In genomic region chr11:116813610-116814009, GRCm38 (mm10) we compare ENCODE assay signal across 13 mouse cellular contexts. TPM values are rescaled to one million over a fixed set of nuclear protein-coding genes. Genes with fewer than 3 reads are reported as not detected.
DNase-seq lines count a peak whose midpoint lies in the region; ATAC-seq lines count a peak whose summit lies in the region.
"Had no signal": no experiment of that assay in that cellular context is flagged by ENCODE, and none has a peak within 500 bp of the region (broad histone marks: within the 10 kb centered on the region; RNA-seq: fewer than 3 reads in every experiment).

No protein-coding gene starts in this region.

- DNase-seq in heart, adult 8-10 months (ENCODE audit: low spot score): no peak
- no peak for DNase-seq in embryonic facial prominence, embryonic 10.5 days (ENCODE audit: low spot score)
- DNase-seq in hindbrain, embryonic 10.5 days (ENCODE audit: low spot score): no peak
- DNase-seq in midbrain, embryonic 11.5 days (ENCODE audit: low spot score, missing footprints): peak; percentile 88
- no peak for DNase-seq in embryo, embryonic 10 days (ENCODE audit: low spot score)
- DNase-seq in urinary bladder, adult 18-20 months (ENCODE audit: low spot score in 2 of 2): no peak
- DNase-seq in cerebellum, adult 11 months: no peak
- DNase-seq: layer of hippocampus, adult 9-11 months; thymus, postnatal 25 days had no signal

- H3K9me3 ChIP-seq in heart, embryonic 15.5 days (replicated peaks): no peaks in the 10 kb centered on the region
- H3K9me3 ChIP-seq in embryonic facial prominence, embryonic 10.5 days: no peaks in the 10 kb centered on the region
- H3K9me3 ChIP-seq in hindbrain, embryonic 10.5 days: no peaks in the 10 kb centered on the region
- no peaks in the 10 kb centered on the region for H3K9me3 ChIP-seq in midbrain, embryonic 11.5 days (ENCODE audit: control insufficient read depth, low read length)
- H3K9me3 ChIP-seq: G1E had no signal

- H3K4me1 ChIP-seq in heart, embryonic 15.5 days (replicated peaks): peaks cover 57% of the 10 kb centered on the region
- H3K4me1 ChIP-seq in embryonic facial prominence, embryonic 10.5 days: peaks cover 77% of the 10 kb centered on the region
- H3K4me1 ChIP-seq in hindbrain, embryonic 10.5 days (replicated peaks): peaks cover 90% of the 10 kb centered on the region
- H3K4me1 ChIP-seq in midbrain, embryonic 11.5 days (ENCODE audit: control insufficient read depth, insufficient read depth, low read length): peaks cover 56% of the 10 kb centered on the region

- H3K9ac ChIP-seq in heart, embryonic 15.5 days: no peak overlapping the region
- peak overlapping the region; percentile 7; the same call in 1 of the 2 replicates for H3K9ac ChIP-seq in midbrain, embryonic 11.5 days (ENCODE audit: low read length)

- no peaks in the 10 kb centered on the region for H3K36me3 ChIP-seq in heart, embryonic 15.5 days
- H3K36me3 ChIP-seq in embryonic facial prominence, embryonic 10.5 days (replicated peaks): no peaks in the 10 kb centered on the region
- H3K36me3 ChIP-seq in hindbrain, embryonic 10.5 days: 0 out of 2 replicates have a peak, but pooled peaks cover 2% of the 10 kb centered on the region
- H3K36me3 ChIP-seq in midbrain, embryonic 11.5 days (ENCODE audit: control insufficient read depth, insufficient read depth, low read length): no peaks in the 10 kb centered on the region
- H3K36me3 ChIP-seq: G1E had no signal

- no peak for ATAC-seq in heart, embryonic 15.5 days (replicated peaks; ENCODE audit: insufficient number of reproducible peaks, insufficient read depth, low FRiP score, low read depth)
- ATAC-seq in midbrain, embryonic 11.5 days (ENCODE audit: low FRiP score): no peak

- peak overlapping the region; percentile 86 for H3K27ac ChIP-seq in heart, embryonic 15.5 days
- H3K27ac ChIP-seq in embryonic facial prominence, embryonic 10.5 days (replicated peaks): peak overlapping the region; percentile 83
- peak overlapping the region; percentile 93 for H3K27ac ChIP-seq in hindbrain, embryonic 10.5 days
- H3K27ac ChIP-seq in midbrain, embryonic 11.5 days (ENCODE audit: low read depth, low read length): peak overlapping the region; percentile 94

- H3K27me3 ChIP-seq in heart, embryonic 15.5 days: no peaks in the 10 kb centered on the region
- peaks cover 24% of the 10 kb centered on the region; the same call in 1 of the 2 replicates for H3K27me3 ChIP-seq in embryonic facial prominence, embryonic 10.5 days (replicated peaks; ENCODE audit: low read depth, poor library complexity, severe bottlenecking)
- H3K27me3 ChIP-seq in hindbrain, embryonic 10.5 days (ENCODE audit: insufficient read depth, poor library complexity, severe bottlenecking): peaks cover 14% of the 10 kb centered on the region
- no peaks in the 10 kb centered on the region for H3K27me3 ChIP-seq in midbrain, embryonic 11.5 days (ENCODE audit: control insufficient read depth, insufficient read depth, low read length)

- H3K4me3 ChIP-seq in heart, embryonic 15.5 days: no peak overlapping the region
- H3K4me3 ChIP-seq in embryonic facial prominence, embryonic 10.5 days: peak overlapping the region; percentile 37
- peak overlapping the region; percentile 48 for H3K4me3 ChIP-seq in hindbrain, embryonic 10.5 days
- H3K4me3 ChIP-seq in midbrain, embryonic 11.5 days (ENCODE audit: low read depth, low read length): no peak overlapping the region

- WGBS in heart, embryonic 15.5 days: 78% methylated on average over 13 of the region's 13 CpGs
- WGBS in embryonic facial prominence, embryonic 10.5 days: 75% methylated on average over 13 of the region's 13 CpGs
- WGBS in hindbrain, embryonic 10.5 days: 74% methylated on average over 13 of the region's 13 CpGs
- 69% methylated on average over 13 of the region's 13 CpGs for WGBS in midbrain, embryonic 11.5 days

- H3K4me2 ChIP-seq in heart, embryonic 15.5 days: no peak overlapping the region
- 0 out of 2 replicates have a peak overlapping the region, but pooled peaks have one; percentile 19 for H3K4me2 ChIP-seq in midbrain, embryonic 11.5 days

RNA-seq across cellular contexts. Expression of gene Mxra7, which starts 14.2 kb away (rescaled TPM):
- polyA plus RNA-seq in heart, embryonic 15.5 days (2015; fragmentation: Nextera tagmentation; extraction: Ambion mirVana): 18.8 and 19.8 TPM in 2 replicates
- 10 to 100 TPM; 14.2 to 20.8 (median 18.2) TPM for total RNA-seq in heart, adult 8-10 months (2022)
- polyA plus RNA-seq in embryonic facial prominence, embryonic 10.5 days (2016; fragmentation: Nextera tagmentation; extraction: Ambion mirVana): 18.1 and 23.2 TPM in 2 replicates
- 30.6 and 71.7 TPM in 2 replicates for polyA plus RNA-seq in hindbrain, embryonic 10.5 days (2016; fragmentation: Nextera tagmentation; extraction: Ambion mirVana)
- polyA plus RNA-seq in midbrain, embryonic 11.5 days (2014; fragmentation: Nextera tagmentation; extraction: Ambion mirVana): 27.4 and 31.6 TPM in 2 replicates
- total RNA-seq: G1E; neutrophil, adult 5-6 weeks had no signal
- polyA plus RNA-seq: G1E had no signal

RNA-seq across cellular contexts. Expression of gene Mettl23, which starts 29.5 kb away (rescaled TPM):
- 63.0 and 63.4 TPM in 2 replicates for polyA plus RNA-seq in heart, embryonic 15.5 days (2015; fragmentation: Nextera tagmentation; extraction: Ambion mirVana)
- 10 to 100 TPM; 36.9 to 38.6 (median 38.1) TPM for total RNA-seq in heart, adult 8-10 months (2022)
- polyA plus RNA-seq in embryonic facial prominence, embryonic 10.5 days (2016; fragmentation: Nextera tagmentation; extraction: Ambion mirVana): 56.9 and 58.1 TPM in 2 replicates
- 61.4 and 62.3 TPM in 2 replicates for polyA plus RNA-seq in hindbrain, embryonic 10.5 days (2016; fragmentation: Nextera tagmentation; extraction: Ambion mirVana)
- 72.5 and 76.2 TPM in 2 replicates for polyA plus RNA-seq in midbrain, embryonic 11.5 days (2014; fragmentation: Nextera tagmentation; extraction: Ambion mirVana)

RNA-seq across cellular contexts. Expression of gene Jmjd6, which starts 29.6 kb away (rescaled TPM):
- polyA plus RNA-seq in heart, embryonic 15.5 days (2015; fragmentation: Nextera tagmentation; extraction: Ambion mirVana): 66.5 and 67.4 TPM in 2 replicates
- 10 to 100 TPM; 28.5 to 39.4 (median 35.9) TPM for total RNA-seq in heart, adult 8-10 months (2022)
- 88.3 and 97.5 TPM in 2 replicates for polyA plus RNA-seq in embryonic facial prominence, embryonic 10.5 days (2016; fragmentation: Nextera tagmentation; extraction: Ambion mirVana)
- 93.4 and 96.9 TPM in 2 replicates for polyA plus RNA-seq in hindbrain, embryonic 10.5 days (2016; fragmentation: Nextera tagmentation; extraction: Ambion mirVana)
- 86.9 and 89.9 TPM in 2 replicates for polyA plus RNA-seq in midbrain, embryonic 11.5 days (2014; fragmentation: Nextera tagmentation; extraction: Ambion mirVana)

RNA-seq across cellular contexts. Expression of gene St6galnac1, which starts 38.3 kb away (rescaled TPM):
- not detected in 2 replicates for polyA plus RNA-seq in heart, embryonic 15.5 days (2015; fragmentation: Nextera tagmentation; extraction: Ambion mirVana)
- not detected for total RNA-seq in heart, adult 8-10 months (2022)
- not detected in 2 replicates for polyA plus RNA-seq in embryonic facial prominence, embryonic 10.5 days (2016; fragmentation: Nextera tagmentation; extraction: Ambion mirVana)
- polyA plus RNA-seq in hindbrain, embryonic 10.5 days (2016; fragmentation: Nextera tagmentation; extraction: Ambion mirVana): not detected in 2 replicates
- polyA plus RNA-seq in midbrain, embryonic 11.5 days (2014; fragmentation: Nextera tagmentation; extraction: Ambion mirVana): not detected in 2 replicates
- polyA plus RNA-seq: brain, embryonic 14.5 days; G1E had no signal

RNA-seq across cellular contexts. Expression of gene Mfsd11, which starts 38.6 kb away (rescaled TPM):
- 31.8 and 38.6 TPM in 2 replicates for polyA plus RNA-seq in heart, embryonic 15.5 days (2015; fragmentation: Nextera tagmentation; extraction: Ambion mirVana)
- total RNA-seq in heart, adult 8-10 months (2022): 10 to 100 TPM; 27.3 to 33.6 (median 29.7) TPM
- polyA plus RNA-seq in embryonic facial prominence, embryonic 10.5 days (2016; fragmentation: Nextera tagmentation; extraction: Ambion mirVana): 23.8 and 26.8 TPM in 2 replicates
- polyA plus RNA-seq in hindbrain, embryonic 10.5 days (2016; fragmentation: Nextera tagmentation; extraction: Ambion mirVana): 25.6 and 27.5 TPM in 2 replicates
- polyA plus RNA-seq in midbrain, embryonic 11.5 days (2014; fragmentation: Nextera tagmentation; extraction: Ambion mirVana): 28.6 and 30.3 TPM in 2 replicates

Comparison
In these comparisons a context has a peak if more than half of its experiments do, and no peak if none do; other contexts are left out.
1. H3K4me3 ChIP-seq: peak in embryonic facial prominence, embryonic 10.5 days (single experiment) and hindbrain, embryonic 10.5 days (single experiment); none in heart, embryonic 15.5 days (single experiment) and midbrain, embryonic 11.5 days (single experiment).
2. Peak in every context shown above with its lines, with median percentiles within 50 percentile points of each other: H3K27ac ChIP-seq.